Mouse (Mus musculus) kidney, embryonic 16.5 days (tissue): ENCODE measurements around the gene Lifr. TPM values are rescaled to one million over a fixed set of nuclear protein-coding genes. Genes with fewer than 3 reads are reported as not detected.
A peak's percentile ranks its signal among the peaks of the same experiment; 100 is the strongest.

Experiments used
- ATAC-seq: fragments of 200-750 bp; cut with Nextera tagmentation; 2 replicates; pipeline ENCODE4 v1.8.0; 2017; ENCODE audit warnings: moderate TSS enrichment; ENCODE audit not compliant: low FRiP score, low TSS enrichment
- H3K27ac ChIP-seq: fragments of 300-500 bp; sonication (generic); 2 replicates; pipeline ENCODE4 v1.5.1; 2014; ENCODE audit warnings: low read length
- H3K27me3 ChIP-seq: fragments of 300-500 bp; sonication (generic); 2 replicates; pipeline ENCODE4 v1.6.1; 2014; ENCODE audit warnings: low read length, control low read depth, mixed read lengths; ENCODE audit not compliant: insufficient read depth
- H3K36me3 ChIP-seq: fragments of 300-500 bp; sonication (generic); 2 replicates; pipeline ENCODE4 v1.6.1; 2014; ENCODE audit warnings: low read length, control low read depth, mixed read lengths; ENCODE audit not compliant: insufficient read depth
- H3K4me1 ChIP-seq: fragments of 300-500 bp; sonication (generic); 2 replicates; pipeline ENCODE4 v1.6.1; 2014; ENCODE audit warnings: low read length, control low read depth, mixed read lengths; ENCODE audit not compliant: insufficient read depth
- H3K4me2 ChIP-seq: fragments of 300-500 bp; sonication (generic); replicated peaks from 2 replicates; pipeline ENCODE4 v1.6.1; 2014; ENCODE audit warnings: low read depth, low read length
- H3K4me3 ChIP-seq: fragments of 300-500 bp; sonication (generic); 2 replicates; pipeline ENCODE4 v1.5.1; 2014; ENCODE audit warnings: mild to moderate bottlenecking, low read length
- H3K9ac ChIP-seq: fragments of 300-500 bp; sonication (generic); replicated peaks from 2 replicates; pipeline ENCODE4 v1.6.1; 2014; ENCODE audit warnings: low read length
- H3K9me3 ChIP-seq: fragments of 300-500 bp; sonication (generic); 2 replicates; pipeline ENCODE4 v1.6.1; 2016; ENCODE audit warnings: low read length, control low read depth
- WGBS: fragments of 180-500 bp; shearing (Covaris S2); extraction: QIAGEN DNeasy Blood & Tissue Kit; methylation state at CpG from one replicate; pipeline ENCODE4 v1.1.7; 2014; 5-methylcytosine and 5-hydroxymethylcytosine counted together
- polyA plus RNA-seq: library from polyadenylated mRNA; unstranded; fragments of >200 nt; fragmentation: Nextera tagmentation; extraction: Ambion mirVana; gene quantifications from 2 replicates; pipeline ENCODE4 v1.2.1, GENCODE M21; 2015

The Lifr gene
- polyA plus RNA-seq, 1 experiment from 2014 or later: 23.7 TPM

DNA sequence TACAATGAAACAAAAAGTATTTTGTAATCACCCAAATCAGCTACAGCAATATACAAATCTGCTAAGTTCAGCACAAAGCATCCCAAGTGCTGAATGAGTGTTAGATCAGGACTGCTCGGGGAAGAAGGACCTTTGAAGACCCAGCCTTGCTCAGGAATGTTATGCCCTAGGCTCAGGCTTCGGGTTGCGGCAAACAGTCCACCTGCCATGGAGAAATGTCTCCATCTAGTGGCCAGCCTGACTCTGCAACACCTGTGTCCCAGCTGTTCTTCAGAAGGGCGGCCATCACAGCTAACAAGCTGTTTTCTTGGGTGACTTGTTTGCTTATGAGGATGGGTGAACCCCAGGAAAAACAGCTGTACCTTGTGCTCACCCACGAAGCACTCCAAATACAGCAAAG, 135.8 kb downstream of the Lifr start:
- Histone ChIP-seq H3K9ac (no peak overlapping the region), H3K4me3 (no peak overlapping the region), H3K27ac (no peak overlapping the region), H3K27me3 (no peaks in the 10 kb centered on the region), H3K4me2 (no peak overlapping the region), H3K4me1 (no peaks in the 10 kb centered on the region), H3K9me3 (no peaks in the 10 kb centered on the region), H3K36me3 (no peaks in the 10 kb centered on the region)
- peak; percentile 89 for ATAC-seq
- 1% methylated on average over 5 of the region's 5 CpGs for WGBS

DNA sequence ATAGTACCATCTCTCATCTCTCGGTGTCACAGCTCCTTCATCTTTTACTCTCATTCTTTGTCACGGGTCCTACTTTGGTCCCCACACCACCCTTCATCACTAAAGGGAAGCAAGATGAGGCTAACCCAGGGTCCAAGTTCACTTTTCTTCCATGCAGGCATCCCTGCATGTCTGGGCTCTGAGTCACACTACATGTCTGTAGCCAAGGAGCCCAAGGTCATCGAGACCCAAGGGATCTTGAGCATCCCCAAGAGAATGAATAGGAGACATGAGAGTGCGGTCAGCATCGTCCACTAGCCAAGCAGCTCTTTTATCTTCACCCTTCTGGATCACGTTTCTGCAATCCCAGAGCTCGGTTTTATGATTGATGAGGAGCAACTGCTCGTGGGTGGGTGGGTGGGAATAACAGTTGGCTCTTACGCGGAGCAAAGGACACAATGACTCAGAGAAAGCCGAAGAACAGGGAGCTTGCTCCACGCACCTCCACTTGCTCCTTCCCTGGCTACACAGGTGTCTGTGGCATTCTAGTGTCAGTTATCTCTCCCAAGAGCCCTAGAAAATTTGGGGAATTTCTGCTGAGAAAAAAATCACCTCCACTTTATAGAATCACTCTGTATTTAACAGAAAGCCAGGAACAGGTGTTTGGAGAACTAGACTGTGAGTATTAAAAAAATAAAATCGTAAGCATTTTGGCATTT, 143.1 kb downstream of the Lifr start:
- 69% methylated on average over 13 of the region's 13 CpGs for WGBS
- H3K36me3 ChIP-seq: no peaks in the 10 kb centered on the region
- H3K27ac ChIP-seq: no peak overlapping the region
- no peak overlapping the region for H3K4me3 ChIP-seq
- H3K4me2 ChIP-seq: no peak overlapping the region
- no peak overlapping the region for H3K9ac ChIP-seq
- no peak for ATAC-seq
- no peaks in the 10 kb centered on the region for H3K27me3 ChIP-seq
- no peaks in the 10 kb centered on the region for H3K4me1 ChIP-seq
- no peaks in the 10 kb centered on the region for H3K9me3 ChIP-seq

DNA sequence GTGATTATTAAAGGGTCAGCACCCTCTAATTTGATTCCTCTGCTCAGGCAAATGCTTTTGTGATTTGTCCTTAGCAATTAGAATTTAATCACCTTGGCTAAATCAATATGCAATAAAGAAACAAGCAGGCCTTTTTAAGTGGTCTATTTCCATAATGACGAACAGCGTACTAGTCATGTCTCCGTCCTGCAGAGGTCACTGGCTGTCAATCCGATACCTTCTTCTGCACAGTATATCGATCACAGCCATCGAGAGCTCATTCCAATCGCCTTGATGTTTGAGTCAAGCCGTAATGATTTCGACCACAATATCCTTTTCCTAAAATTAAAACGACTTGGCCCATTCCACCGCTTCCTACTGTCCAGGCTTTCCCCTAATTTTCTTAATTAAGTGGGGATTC, 149.5 kb downstream of the Lifr start:
- no peaks in the 10 kb centered on the region for H3K36me3 ChIP-seq

DNA sequence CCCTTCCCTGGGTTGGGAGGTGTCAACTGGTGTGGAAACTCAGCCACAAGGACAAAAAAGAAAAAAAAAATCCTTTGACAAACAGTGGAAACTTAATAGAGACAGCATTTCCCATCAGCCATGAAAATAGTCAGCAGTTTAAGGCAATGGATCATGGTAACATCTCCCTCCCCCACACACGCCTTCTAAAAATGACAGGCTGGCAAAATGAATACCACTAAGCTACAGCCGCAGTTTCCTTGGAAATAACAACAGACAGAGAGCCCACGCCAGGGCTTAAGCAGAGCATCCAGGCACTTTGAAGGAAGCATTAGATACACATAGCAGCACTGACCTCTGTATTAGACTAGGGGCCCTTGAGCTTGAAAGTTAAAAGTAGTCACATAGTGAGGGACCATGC, 150.5 kb downstream of the Lifr start:
- Histone ChIP-seq H3K9ac (no peak overlapping the region), H3K4me1 (no peaks in the 10 kb centered on the region), H3K4me3 (no peak overlapping the region), H3K36me3 (no peaks in the 10 kb centered on the region), H3K27me3 (no peaks in the 10 kb centered on the region), H3K27ac (no peak overlapping the region), H3K4me2 (no peak overlapping the region), H3K9me3 (no peaks in the 10 kb centered on the region)
- 57% methylated on average over 3 of the region's 3 CpGs for WGBS
- no peak for ATAC-seq

More for the DNA sequence above, 149.5 kb downstream of the Lifr start:
- no peaks in the 10 kb centered on the region for H3K4me1 ChIP-seq
- no peaks in the 10 kb centered on the region for H3K9me3 ChIP-seq
- no peak overlapping the region for H3K4me2 ChIP-seq
- no peak overlapping the region for H3K9ac ChIP-seq
- no peak for ATAC-seq
- no peak overlapping the region for H3K4me3 ChIP-seq
- no peak overlapping the region for H3K27ac ChIP-seq
- no peaks in the 10 kb centered on the region for H3K27me3 ChIP-seq
- 91% methylated on average over 11 of the region's 11 CpGs for WGBS

DNA sequence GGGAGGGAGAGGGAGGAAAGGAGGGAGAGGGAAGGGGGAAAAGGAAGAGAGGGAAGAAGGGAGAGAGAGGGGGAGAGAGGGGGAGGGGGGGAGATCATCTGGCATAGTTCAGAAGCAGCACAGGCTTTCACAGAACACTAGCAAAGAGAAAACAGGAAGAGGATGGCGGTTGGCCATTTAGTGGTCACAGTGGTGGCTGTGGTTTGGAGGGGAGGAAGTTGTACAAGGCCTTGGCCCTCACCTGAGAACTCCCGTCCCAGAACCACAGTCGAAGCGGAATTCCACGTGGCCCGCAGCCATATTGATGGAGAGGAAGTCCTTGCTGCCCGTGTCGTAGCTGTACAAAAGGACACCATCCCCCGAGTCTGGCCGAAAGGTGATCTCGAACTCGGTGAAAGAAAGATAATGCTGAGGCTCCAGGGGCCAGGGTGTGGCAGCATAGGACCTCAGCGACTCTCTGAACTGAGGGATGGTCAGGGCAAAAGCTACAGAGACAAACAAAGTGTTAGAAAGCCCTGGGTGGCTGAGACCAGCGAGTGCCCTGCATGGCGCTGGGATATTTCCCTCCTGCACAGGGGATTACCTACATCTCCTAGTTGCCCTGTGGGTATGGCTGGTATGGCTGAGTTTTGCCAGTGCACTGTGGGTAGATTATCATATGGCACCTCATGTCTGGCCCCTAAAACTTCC, 151.9 kb downstream of the Lifr start:
- H3K27ac ChIP-seq: no peak overlapping the region
- H3K4me2 ChIP-seq: no peak overlapping the region
- 87% methylated on average over 15 of the region's 15 CpGs for WGBS
- H3K9ac ChIP-seq: no peak overlapping the region
- no peak overlapping the region for H3K4me3 ChIP-seq
- H3K27me3 ChIP-seq: no peaks in the 10 kb centered on the region
- no peaks in the 10 kb centered on the region for H3K9me3 ChIP-seq
- no peaks in the 10 kb centered on the region for H3K36me3 ChIP-seq
- no peaks in the 10 kb centered on the region for H3K4me1 ChIP-seq
- ATAC-seq: no peak

Other genes with a start within 250 kb of the Lifr start
- 1.8 and 2.0 TPM in 2 replicates for gene Osmr, start 215.6 kb upstream of the Lifr start, polyA plus RNA-seq